Mouse (Mus musculus) cerebellum, postnatal 4 days (tissue): ENCODE results near the gene Ntn1.

Source experiments
- DNase-seq, 2 experiments: peaks; one replicate each; pipeline ENCODE4 v3.0.0; 2022; ENCODE audit warnings: low spot score in 2 of 2, mixed read lengths in 1 of 2

Ntn1 gene

GRCm38 (mm10) chr11:68270730-68271467 is 129.7 kb downstream of the Ntn1 start:
- DNase-seq, result no peak

DNA sequence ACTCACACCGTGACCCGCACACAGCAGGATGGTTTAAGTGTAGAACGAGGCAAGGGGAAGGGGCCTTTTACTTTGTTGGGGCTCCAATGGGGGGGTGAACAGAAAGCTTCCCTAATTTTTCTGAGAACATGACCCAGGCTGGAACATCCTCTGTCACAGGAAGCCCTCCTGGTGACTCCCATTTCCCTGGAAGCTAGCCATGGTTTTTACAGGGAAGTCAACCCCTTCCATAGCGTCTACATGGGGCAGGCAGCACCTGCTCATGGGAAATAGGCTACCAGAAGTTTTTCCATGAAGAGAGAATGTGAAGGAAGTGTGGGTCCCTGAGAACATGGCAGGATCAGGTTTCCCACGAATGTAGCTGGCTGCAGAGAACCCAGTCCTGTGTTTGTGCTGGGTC is 136.3 kb downstream of the Ntn1 start:
- DNase-seq, result no peak

DNA sequence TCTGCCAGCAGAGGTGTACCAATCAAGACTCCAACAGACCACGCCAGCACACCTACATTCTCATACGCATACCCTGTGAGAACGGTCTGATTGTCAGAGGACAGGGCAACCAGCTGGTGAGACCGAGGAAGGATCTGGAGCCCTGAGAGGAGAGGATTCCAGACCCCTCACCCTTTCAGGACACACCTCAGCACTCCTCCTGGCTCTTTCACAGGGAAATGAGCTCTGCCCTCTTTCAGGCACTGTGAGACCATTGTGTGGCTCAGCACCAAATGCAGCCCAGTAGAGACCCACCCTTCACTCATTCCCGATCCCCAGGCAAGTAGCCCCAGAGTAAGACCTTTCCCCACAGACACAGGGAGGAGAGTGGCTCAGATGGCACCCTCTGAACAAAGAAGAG is 137.5 kb downstream of the Ntn1 start:
- DNase-seq, result no peak

DNA sequence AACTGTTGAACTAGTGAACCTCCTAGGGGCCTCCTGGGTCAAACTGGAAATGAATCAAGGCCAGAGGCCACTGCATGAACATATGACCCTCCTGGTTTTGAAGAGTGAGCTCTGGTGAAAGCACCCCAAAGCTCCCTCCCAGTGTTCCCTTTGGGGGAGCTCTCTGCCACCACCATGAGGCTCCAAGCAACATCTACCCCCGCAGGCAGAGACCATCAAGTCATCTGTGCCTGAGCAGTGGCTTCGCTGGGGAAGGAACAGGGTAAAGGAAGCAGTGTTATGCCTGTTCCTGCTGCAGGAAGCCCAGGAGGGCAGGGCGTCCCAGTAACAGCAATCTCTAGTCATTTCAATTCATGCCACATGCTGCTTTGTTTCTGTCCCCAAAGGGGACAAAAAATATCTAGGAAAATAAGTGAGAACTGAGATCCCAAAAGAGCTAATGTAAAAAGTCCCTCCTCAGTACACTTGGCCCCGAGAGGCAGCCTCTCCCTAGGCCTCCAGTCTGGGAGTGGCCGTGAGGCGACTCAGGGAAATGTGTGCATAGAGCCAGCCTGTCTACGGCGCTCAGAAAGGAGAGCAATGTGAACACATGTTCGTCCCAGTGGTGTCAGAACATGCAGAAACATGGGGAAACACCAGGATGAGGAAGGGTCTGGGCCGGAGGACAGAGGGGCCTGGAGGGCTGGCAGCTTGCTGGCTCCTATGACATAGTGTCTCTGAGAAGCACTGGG is 139.3 kb downstream of the Ntn1 start:
- DNase-seq, result no peak

GRCm38 (mm10) chr11:68260399-68260798 is 140.2 kb downstream of the Ntn1 start:
- no peak for DNase-seq

GRCm38 (mm10) chr11:68258498-68258897 is 142.1 kb downstream of the Ntn1 start:
- DNase-seq, result no peak

DNA sequence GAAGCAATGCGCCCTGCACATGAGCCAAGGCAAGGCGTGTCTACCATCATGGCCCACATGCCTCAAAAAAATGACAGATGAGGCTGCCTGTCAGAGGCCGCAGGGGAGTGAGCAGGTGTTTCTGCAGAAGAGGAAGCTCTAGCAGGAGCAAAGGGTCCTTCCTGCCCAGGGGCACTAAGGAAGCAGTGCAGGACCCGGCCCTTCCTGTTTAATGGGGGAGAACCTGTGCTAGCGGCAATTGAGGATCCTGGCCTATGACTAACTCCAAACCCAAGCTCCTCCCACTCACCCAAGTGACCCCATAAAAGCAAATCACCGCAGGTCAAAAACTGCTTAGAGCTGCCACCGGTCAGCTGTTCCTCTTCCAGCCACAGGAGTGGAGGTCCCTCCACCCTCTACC is 147.1 kb downstream of the Ntn1 start:
- DNase-seq, result no peak

DNA sequence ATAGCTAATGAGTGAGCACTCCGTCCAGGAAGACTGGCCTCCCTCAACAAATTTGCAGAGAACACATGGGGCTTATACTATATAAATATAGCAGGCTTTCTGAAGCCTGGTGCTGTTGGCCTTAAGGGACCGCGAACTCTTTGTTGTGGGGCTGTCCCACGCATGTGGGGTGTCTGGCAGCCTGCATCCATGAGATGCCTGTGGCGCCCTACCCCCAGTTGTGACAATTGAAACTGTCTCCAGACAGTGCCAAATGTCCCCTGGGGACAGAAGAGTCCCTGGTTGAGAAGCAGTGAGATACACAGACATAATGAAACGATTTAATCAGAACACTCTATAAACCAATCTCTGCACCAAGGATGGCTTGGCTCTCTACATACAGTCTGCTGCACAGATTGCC is 150.5 kb downstream of the Ntn1 start:
- DNase-seq, result no peak

- no peak for DNase-seq
Observed at GRCm38 (mm10) chr11:68247897-68248296, 152.7 kb downstream of the Ntn1 start.

- DNase-seq, result no peak
Observed at GRCm38 (mm10) chr11:68244992-68245261, 155.7 kb downstream of the Ntn1 start.

GRCm38 (mm10) chr11:68244254-68244991 is 156.2 kb downstream of the Ntn1 start:
- peak in 1 of 2 experiments; percentile 44 for DNase-seq

GRCm38 (mm10) chr11:68239756-68240155 is 160.9 kb downstream of the Ntn1 start:
- no peak for DNase-seq

- DNase-seq, result peak in 1 of 2 experiments; percentile 74
Observed at GRCm38 (mm10) chr11:68233469-68233965, 167.1 kb downstream of the Ntn1 start.

- DNase-seq, result no peak
Observed at GRCm38 (mm10) chr11:68231558-68231957, 169.1 kb downstream of the Ntn1 start.

DNA sequence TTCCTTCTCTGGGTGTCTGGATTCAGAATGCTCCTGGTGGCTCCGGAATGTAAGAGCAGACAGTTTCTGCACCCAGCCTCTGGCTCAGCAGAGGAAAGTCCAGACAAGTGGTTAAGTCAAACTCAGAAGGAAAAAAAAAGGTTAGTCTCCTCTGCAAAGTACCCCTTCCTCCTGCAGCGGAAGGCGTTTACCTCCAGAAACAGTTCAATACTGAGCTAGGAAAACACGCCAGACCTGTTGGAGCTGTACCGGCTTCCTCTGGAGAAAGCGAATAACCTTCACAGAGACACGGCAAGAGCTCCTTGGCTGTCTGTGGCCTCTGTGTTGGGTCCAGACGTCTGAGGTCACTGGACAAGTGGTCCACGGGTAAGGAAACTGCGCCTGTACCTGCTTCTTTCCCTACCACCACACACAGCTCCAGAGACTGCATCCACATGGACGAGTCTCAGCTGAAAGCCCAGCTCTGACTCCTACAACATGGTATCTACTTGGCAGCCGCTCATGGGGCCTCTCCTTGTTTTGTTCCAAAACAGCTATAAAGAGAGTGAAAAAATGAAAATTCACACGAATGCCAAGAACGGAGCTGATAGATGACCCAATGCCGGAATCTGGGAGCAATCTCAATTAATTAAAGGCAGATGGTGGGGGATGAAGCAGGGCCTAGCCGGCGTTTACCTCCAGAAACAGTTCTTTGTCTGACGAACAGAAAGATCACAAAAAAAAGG is 171.5 kb downstream of the Ntn1 start:
- DNase-seq, result no peak

GRCm38 (mm10) chr11:68227837-68228236 is 172.8 kb downstream of the Ntn1 start:
- no peak for DNase-seq

- DNase-seq, result no peak
Observed at GRCm38 (mm10) chr11:68226654-68227057, 174.0 kb downstream of the Ntn1 start.

- DNase-seq, result no peak
Observed at GRCm38 (mm10) chr11:68223143-68223542, 177.5 kb downstream of the Ntn1 start.

DNA sequence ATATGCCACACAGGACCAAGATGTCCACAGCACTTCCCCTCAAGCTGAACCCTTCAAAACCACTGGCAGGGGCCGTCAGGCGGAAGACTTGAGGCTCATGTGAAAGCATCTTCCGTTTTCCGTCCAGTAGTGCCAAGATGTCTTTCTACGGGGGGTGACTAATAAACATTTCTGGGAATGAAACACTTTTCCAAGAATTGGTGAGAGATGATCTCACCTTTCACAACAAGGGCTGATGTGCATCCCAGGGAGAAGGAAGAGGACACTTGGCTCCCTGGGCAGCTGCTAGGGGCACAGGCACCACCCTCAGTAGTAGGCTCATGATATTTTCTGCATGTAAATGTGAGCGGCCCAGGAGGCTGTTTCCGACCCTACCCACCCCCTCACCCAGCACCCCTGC is 178.4 kb downstream of the Ntn1 start:
- no peak for DNase-seq

GRCm38 (mm10) chr11:68220733-68221132 is 179.9 kb downstream of the Ntn1 start:
- DNase-seq, result no peak

DNA sequence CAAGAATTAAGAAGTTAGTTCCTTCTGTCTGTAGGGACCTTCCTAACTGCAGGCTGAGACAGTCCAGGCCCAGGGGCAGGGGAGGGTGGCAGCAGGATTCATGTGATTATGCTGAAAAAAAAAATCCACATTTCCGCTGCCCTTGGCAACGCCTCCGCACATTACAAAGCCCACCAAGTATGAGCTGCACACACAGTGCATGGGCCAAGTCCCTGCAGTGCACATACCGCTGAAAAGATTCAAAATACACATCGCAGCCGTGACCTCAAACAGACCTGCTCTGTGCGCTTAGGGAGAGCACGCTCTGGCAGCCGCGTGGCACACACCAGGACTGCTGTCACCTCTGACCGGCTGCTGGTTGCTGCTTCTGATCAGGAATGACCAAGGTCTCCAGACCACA is 184.6 kb downstream of the Ntn1 start:
- DNase-seq, result no peak
